Mouse (Mus musculus): ENCODE results near the gene Arf5.
A peak's percentile ranks its signal among the peaks of the same experiment; 100 is the strongest.

Gene Arf5

DNA sequence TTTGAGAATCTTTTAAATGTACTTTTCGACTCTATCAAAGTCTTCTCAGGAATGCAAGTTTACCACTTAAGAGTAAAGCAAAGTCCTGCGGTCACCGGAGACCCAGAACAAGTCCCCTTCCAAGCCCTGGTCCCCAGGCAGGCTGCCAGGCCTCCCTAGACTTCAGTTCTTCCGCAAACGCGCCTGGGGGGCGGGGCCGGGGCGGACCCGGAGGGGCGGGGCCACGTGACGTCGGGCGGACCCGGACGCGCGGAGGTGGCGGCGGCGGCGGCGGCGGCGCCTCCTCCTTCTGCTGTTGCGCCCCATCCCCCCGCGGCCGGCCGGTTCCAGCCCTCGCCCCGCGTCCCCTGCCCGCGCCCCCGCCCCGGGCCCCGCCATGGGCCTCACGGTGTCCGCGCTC, at the start of gene Arf5:
Arf5 (plus strand) TSS at position 248 of the 400 bp plus-strand sequence.
- peak; percentile 92 for DNase-seq (ENCODE audit: low spot score in 2 of 2)

DNA sequence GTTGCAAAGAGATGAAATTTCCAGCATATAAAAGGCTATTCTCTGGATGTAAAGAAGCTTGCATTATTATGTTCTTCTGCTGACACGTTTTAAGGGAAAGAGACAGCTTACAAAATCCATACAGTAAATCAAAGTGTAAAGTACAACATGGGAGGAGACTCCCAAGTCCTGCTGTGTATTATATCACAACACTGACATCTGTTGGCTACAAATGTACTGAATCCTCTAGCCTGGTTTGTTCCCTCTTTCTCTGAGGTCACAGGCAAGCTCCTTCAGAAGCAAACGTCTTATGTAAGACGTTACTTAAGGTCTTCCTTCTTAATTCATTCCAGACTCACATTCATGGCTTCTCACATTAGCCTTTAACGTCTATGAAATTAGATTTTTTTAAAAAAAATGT, 41.4 kb upstream of the Arf5 start:
- DNase-seq (ENCODE audit: low spot score in 2 of 2) = no peak

DNA sequence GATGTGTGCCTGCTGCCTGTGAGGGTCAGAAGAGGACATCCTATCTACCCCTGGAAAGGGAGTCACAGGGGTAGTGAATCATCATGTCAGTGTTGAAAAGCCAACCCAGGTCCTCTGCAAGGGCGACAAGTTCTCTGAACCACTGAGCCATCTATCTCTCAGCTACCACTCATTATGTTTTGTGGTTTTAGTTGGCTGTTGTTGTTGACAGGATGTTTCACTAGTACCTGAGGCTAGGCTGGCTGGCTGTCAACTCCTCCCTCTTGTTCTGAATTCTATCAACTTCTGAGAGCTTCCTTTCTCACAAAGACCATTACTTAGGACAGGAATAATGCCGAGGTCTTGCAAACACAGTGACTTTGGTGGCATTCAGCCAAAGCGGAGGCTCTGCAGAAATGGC, 38.2 kb upstream of the Arf5 start:
- no peak for DNase-seq (ENCODE audit: low spot score in 2 of 2)

DNA sequence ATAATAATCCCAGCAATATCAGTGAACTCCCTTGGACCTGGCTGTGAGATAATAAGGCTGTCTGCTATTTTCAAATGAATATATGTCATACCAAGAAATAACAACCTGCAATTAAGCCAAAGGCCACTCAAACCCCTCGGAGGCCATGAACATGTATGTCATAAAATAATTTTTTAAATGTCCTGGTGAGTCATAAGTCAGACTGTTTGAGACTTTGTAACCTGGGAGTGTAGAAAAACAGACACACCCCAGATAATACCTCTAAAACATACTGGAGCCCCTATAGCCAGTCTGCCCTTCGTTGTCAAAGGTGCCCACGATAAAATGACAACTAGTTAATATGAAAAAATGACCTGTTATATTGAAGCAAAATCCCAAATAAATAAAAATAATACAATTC, 34.3 kb upstream of the Arf5 start:
- DNase-seq (ENCODE audit: low spot score in 2 of 2) = no peak

DNA sequence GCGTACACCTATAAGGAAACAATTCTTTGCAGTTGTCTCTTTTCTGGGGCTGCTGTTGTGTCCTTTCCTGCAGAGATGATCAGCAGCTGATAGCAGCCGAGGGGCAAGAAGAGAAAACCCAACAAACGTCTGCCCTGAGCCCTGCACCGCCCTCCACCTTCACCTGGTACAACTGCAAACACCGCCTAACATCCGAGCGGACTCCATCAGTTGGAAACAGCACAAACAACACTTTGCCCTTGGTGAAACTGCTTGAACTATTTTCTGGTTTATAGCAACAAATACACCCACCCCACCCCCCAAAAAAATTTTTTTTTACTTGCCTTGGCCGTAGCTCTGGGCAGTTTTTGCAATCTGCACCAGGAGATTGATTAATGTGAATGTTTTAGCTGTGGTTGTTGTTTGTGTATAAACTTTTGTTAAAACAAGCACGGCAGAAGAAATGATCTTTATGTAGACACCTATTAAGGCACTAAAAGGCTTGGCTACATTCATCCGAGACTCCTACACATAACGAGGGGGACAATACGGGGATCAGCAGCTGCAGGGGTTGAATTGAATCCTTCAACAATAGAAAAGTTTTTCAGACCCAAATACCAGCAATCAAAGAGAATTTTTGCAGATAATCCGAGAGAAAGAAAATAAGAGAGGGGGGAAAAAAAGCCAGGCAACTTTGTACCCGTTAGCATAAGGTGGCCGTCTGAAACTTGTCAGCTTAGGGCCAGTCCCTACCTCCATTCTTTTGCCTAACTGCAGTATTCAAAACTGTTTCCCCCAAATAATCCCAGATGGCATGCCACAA, 27.1 kb upstream of the Arf5 start:
- DNase-seq (ENCODE audit: low spot score in 2 of 2) = no peak

GRCm38 (mm10) chr6:28396853-28397457, 26.4 kb upstream of the Arf5 start:
- no peak for DNase-seq (ENCODE audit: low spot score in 2 of 2)

DNA sequence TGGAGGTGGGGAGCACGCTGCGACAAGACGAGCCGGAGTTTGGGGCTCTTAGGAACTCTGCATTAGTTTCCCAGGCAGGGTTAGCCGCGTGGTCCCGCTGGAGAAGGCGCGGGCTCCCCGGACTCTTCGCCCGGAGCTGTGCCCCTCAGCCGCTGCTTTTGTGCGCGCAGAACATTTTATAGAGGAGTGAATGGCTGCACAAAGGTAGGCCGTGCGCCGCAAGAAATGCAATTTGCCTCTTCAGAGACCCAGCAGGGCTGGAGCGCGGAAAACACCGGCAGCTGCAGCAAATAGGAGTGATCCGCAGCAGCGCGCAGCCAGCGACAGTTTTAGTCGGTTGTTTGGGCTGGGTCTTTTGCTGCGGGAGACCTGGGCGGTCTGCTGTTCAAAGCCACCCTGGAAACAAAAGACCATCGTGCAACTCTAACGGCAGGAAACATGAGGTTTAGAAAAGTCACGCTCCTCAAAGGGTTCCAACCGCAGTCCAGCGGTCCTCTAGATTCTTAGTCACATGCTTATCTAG, 25.6 kb upstream of the Arf5 start, which contains the start of gene Zfp800:
Zfp800 (minus strand) TSS at position 325 of the 523 bp plus-strand sequence.
- DNase-seq (ENCODE audit: low spot score in 2 of 2) = no peak

DNA sequence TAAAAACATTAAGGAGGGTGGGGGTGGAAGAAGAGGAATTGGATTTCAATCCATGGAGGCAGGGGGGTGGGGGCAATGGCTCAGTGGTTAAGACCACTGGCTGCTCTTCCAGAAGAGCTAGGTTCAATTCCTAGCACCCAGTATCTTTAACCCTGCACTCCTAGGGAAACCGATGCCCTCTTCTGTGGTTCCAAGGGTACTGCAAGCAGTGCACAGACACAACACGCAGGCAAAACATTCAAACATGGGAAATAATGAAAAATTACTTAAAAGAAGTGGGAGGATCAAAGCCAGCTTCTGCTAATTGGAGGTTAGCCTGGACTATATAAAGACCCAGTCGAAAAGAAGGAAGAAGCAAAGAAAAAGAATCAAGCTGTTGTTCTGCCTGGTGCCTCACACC, 24.6 kb upstream of the Arf5 start:
- DNase-seq (ENCODE audit: low spot score in 2 of 2) = no peak

- no peak for DNase-seq (ENCODE audit: low spot score in 2 of 2)
Observed at GRCm38 (mm10) chr6:28399791-28400190, 23.6 kb upstream of the Arf5 start.

- no peak for DNase-seq (ENCODE audit: low spot score in 2 of 2)
Observed at GRCm38 (mm10) chr6:28410053-28410452, 13.3 kb upstream of the Arf5 start.

- DNase-seq (ENCODE audit: low spot score in 2 of 2) = no peak
Observed at GRCm38 (mm10) chr6:28411236-28411635, 12.1 kb upstream of the Arf5 start.

DNA sequence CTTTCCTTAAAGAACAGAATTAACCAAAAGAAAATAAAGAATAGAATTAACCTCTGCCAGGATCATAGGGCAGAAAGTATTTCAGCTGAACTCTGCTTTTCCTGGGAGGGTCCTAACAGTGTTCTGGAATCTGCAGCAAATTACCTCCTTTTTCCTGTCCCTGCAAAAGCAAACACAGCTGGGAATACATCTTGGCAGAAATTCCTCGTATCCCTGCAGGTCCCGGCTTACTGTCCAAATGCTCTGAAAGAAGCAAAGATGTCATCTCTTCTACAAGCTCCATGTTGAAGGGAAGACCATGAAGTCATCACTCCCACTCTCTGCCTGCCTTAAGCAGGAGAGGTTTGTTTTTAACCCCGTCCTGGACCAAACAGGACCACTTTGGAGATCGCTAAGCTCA, 6.4 kb upstream of the Arf5 start:
- DNase-seq (ENCODE audit: low spot score in 2 of 2) = no peak

GRCm38 (mm10) chr6:28418449-28418848, 4.9 kb upstream of the Arf5 start:
- no peak for DNase-seq (ENCODE audit: low spot score in 2 of 2)

GRCm38 (mm10) chr6:28419673-28420072, 3.7 kb upstream of the Arf5 start:
- DNase-seq (ENCODE audit: low spot score in 2 of 2) = peak in 1 of 2 experiments; percentile 37

- DNase-seq (ENCODE audit: low spot score in 2 of 2) = no peak
Observed at GRCm38 (mm10) chr6:28420361-28420760, 3.0 kb upstream of the Arf5 start.

DNA sequence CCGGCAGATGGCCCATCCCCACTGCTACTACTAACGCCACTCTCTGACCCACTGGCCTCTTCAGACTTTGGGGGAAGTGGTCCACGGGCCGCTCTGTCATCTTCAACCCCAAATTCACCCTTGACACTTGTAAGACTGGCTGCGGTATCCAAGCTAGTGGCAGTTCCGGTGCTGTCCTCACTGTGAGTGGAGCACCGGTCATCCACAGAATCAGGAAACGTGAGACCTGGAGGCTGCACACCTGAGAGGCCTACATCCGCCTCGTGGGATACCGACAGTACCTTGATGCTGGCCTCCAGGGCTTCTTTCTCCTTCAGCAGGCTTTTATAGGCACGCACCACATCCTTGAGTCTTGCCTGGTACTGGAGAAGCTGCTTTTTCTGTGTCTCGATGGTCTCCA, 2.5 kb upstream of the Arf5 start:
- DNase-seq (ENCODE audit: low spot score in 2 of 2) = no peak

GRCm38 (mm10) chr6:28421469-28422000, 1.8 kb upstream of the Arf5 start:
- peak; percentile 94 to 96 for DNase-seq (ENCODE audit: low spot score in 2 of 2)

- no peak for DNase-seq (ENCODE audit: low spot score in 2 of 2)
Observed at GRCm38 (mm10) chr6:28422651-28423290, 589 bp upstream of the Arf5 start.

DNA sequence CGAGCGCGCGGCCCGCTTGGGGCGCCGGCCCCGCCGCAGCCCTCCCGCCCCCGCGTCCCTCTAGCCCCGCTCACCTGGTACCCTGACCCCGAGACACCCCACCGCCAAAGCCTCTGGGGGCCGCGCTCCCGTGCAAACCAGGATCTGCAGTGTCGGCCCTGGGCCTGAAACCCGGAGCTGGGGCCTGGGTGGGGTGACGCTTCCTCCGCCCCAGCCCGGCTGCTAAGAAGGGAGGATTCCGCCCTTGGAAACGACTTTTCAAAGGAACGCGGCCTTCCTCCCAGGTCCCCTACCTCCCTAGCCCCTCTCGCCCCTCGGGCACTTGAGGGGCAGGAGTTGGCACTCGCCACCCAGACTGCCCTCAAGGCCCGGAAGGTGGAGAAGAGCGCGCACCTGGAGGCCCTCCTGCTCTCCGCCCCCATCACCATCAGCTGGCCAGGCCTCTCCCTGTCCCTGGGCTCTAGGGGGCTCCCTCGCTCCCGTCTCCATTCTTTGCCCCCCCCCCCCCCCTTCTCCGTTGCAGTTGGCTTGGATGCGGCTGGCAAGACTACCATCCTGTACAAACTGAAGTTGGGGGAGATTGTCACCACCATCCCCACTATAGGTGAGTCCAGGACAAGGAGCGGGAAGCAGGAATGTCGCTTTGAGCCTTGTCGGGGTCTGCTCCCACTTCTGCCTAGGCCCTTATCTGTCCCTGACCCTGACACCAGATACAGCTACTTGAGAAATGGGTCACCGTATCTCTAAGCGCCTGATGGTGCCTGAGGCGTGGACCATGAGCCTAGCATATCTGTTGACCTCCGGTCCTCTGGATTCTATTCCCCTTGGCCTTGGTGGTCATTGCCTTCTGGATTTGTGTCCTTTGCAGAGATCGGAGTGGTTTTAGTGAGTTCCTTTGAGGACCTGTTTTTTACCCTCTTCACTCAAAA, 671 bp downstream of the Arf5 start:
- peak; percentile 34 to 62 for DNase-seq (ENCODE audit: low spot score in 2 of 2)

DNA sequence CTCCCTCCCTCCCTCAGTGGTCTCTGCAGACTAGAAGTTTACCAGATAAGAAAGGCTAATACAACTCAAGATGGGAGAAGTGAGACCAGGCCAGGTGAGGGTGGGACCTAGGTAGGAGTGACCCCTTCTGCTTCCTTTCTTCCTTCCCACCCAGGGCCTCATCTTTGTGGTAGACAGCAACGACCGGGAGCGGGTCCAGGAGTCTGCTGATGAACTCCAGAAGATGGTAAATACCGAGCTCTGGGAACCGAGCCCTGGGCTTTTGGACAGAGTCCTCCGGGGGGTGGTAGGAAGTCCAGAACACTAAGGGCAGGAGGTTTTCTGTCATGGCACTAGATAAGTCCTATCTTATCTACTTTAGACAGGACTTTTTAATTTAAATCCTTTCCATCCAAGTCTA, 1.7 kb downstream of the Arf5 start:
- no peak for DNase-seq (ENCODE audit: low spot score in 2 of 2)
